Mouse (Mus musculus): ENCODE results near the gene Ppp1r32. TPM values are rescaled to one million over a fixed set of nuclear protein-coding genes. Genes with fewer than 3 reads are reported as not detected.

Ppp1r32 gene
- polyA plus RNA-seq (2011; ENCODE audit: insufficient read length, low read depth, missing spikeins): not detected in 2 replicates

GRCm38 (mm10) chr19:10482703-10483102, at the start of gene Ppp1r32:
TSS of gene Ppp1r32 (minus strand) at chr19:10482928.
- Histone ChIP-seq H3K4me3 (ENCODE audit: insufficient read depth, low read length) (no peak within 1 kb of the TSS), H3K4me1 (ENCODE audit: control insufficient read depth, insufficient read depth, low read length) (no peaks in the 10 kb centered on the region), H3K27ac (ENCODE audit: insufficient read depth, low read length) (no peak within 1 kb of the TSS)
- TF ChIP-seq POLR2A (IDR thresholded peaks at IDR 0.05; ENCODE audit: low read depth, low read length): no peak
- no peak for TF ChIP-seq CTCF (IDR thresholded peaks at IDR 0.05; ENCODE audit: borderline replicate concordance, insufficient read depth, low read length)

- no peak for TF ChIP-seq CTCF (IDR thresholded peaks at IDR 0.05; ENCODE audit: borderline replicate concordance, insufficient read depth, low read length)
- no peak for TF ChIP-seq POLR2A (IDR thresholded peaks at IDR 0.05; ENCODE audit: low read depth, low read length)
- H3K27ac ChIP-seq (ENCODE audit: insufficient read depth, low read length): no peak overlapping the region
- H3K4me3 ChIP-seq (ENCODE audit: insufficient read depth, low read length): no peak overlapping the region
- peaks cover 4% of the 10 kb centered on the region; the same call in 1 of the 2 replicates for H3K4me1 ChIP-seq (ENCODE audit: control insufficient read depth, insufficient read depth, low read length)
Observed at GRCm38 (mm10) chr19:10530082-10530481, 47.4 kb upstream of the Ppp1r32 start.

- no peak for TF ChIP-seq POLR2A (IDR thresholded peaks at IDR 0.05; ENCODE audit: low read depth, low read length)
- no peak for TF ChIP-seq CTCF (IDR thresholded peaks at IDR 0.05; ENCODE audit: borderline replicate concordance, insufficient read depth, low read length)
- peak within 1 kb of the TSS; percentile 92 for H3K4me3 ChIP-seq (ENCODE audit: insufficient read depth, low read length)
- peak within 1 kb of the TSS; percentile 99 for H3K27ac ChIP-seq (ENCODE audit: insufficient read depth, low read length)
- peaks cover 7% of the 10 kb centered on the region for H3K4me1 ChIP-seq (ENCODE audit: control insufficient read depth, insufficient read depth, low read length)
Observed at GRCm38 (mm10) chr19:10525910-10526309, 43.2 kb upstream of the Ppp1r32 start, which contains the start of gene Sdhaf2. TSS of gene Sdhaf2 (minus strand) at chr19:10526142.

GRCm38 (mm10) chr19:10525106-10525901, 42.6 kb upstream of the Ppp1r32 start, which contains the start of gene Cpsf7:
TSS of gene Cpsf7 (plus strand) at chr19:10525266.
- Histone ChIP-seq H3K4me3 (ENCODE audit: insufficient read depth, low read length) (peak within 1 kb of the TSS; percentile 92), H3K4me1 (ENCODE audit: control insufficient read depth, insufficient read depth, low read length) (peaks cover 7% of the 10 kb centered on the region), H3K27ac (ENCODE audit: insufficient read depth, low read length) (peak within 1 kb of the TSS; percentile 99)
- no peak for TF ChIP-seq POLR2A (IDR thresholded peaks at IDR 0.05; ENCODE audit: low read depth, low read length)
- no peak for TF ChIP-seq CTCF (IDR thresholded peaks at IDR 0.05; ENCODE audit: borderline replicate concordance, insufficient read depth, low read length)

GRCm38 (mm10) chr19:10524784-10525105, 42.0 kb upstream of the Ppp1r32 start:
- TF ChIP-seq POLR2A (IDR thresholded peaks at IDR 0.05; ENCODE audit: low read depth, low read length): peak; percentile 79
- no peak for TF ChIP-seq CTCF (IDR thresholded peaks at IDR 0.05; ENCODE audit: borderline replicate concordance, insufficient read depth, low read length)
- H3K27ac ChIP-seq (ENCODE audit: insufficient read depth, low read length): peak overlapping the region; percentile 54
- H3K4me1 ChIP-seq (ENCODE audit: control insufficient read depth, insufficient read depth, low read length): peaks cover 7% of the 10 kb centered on the region
- peak overlapping the region; percentile 92 for H3K4me3 ChIP-seq (ENCODE audit: insufficient read depth, low read length)

GRCm38 (mm10) chr19:10523483-10524080, 40.9 kb upstream of the Ppp1r32 start:
- no peak for TF ChIP-seq POLR2A (IDR thresholded peaks at IDR 0.05; ENCODE audit: low read depth, low read length)
- TF ChIP-seq CTCF (IDR thresholded peaks at IDR 0.05; ENCODE audit: borderline replicate concordance, insufficient read depth, low read length): no peak
- H3K4me1 ChIP-seq (ENCODE audit: control insufficient read depth, insufficient read depth, low read length): peaks cover 7% of the 10 kb centered on the region
- H3K4me3 ChIP-seq (ENCODE audit: insufficient read depth, low read length): peak overlapping the region; percentile 29; the same call in 1 of the 2 replicates
- H3K27ac ChIP-seq (ENCODE audit: insufficient read depth, low read length): no peak overlapping the region

GRCm38 (mm10) chr19:10521926-10522325, 39.2 kb upstream of the Ppp1r32 start:
- H3K4me3 ChIP-seq (ENCODE audit: insufficient read depth, low read length): no peak overlapping the region
- no peak overlapping the region for H3K27ac ChIP-seq (ENCODE audit: insufficient read depth, low read length)
- TF ChIP-seq POLR2A (IDR thresholded peaks at IDR 0.05; ENCODE audit: low read depth, low read length) (no peak), CTCF (IDR thresholded peaks at IDR 0.05; ENCODE audit: borderline replicate concordance, insufficient read depth, low read length) (no peak)
- H3K4me1 ChIP-seq (ENCODE audit: control insufficient read depth, insufficient read depth, low read length): peaks cover 7% of the 10 kb centered on the region

- peaks cover 4% of the 10 kb centered on the region; the same call in 1 of the 2 replicates for H3K4me1 ChIP-seq (ENCODE audit: control insufficient read depth, insufficient read depth, low read length)
- H3K4me3 ChIP-seq (ENCODE audit: insufficient read depth, low read length): no peak overlapping the region
- no peak overlapping the region; the same call in 1 of the 2 replicates for H3K27ac ChIP-seq (ENCODE audit: insufficient read depth, low read length)
- TF ChIP-seq CTCF (IDR thresholded peaks at IDR 0.05; ENCODE audit: borderline replicate concordance, insufficient read depth, low read length) (no peak), POLR2A (IDR thresholded peaks at IDR 0.05; ENCODE audit: low read depth, low read length) (no peak)
Observed at GRCm38 (mm10) chr19:10520355-10520754, 37.6 kb upstream of the Ppp1r32 start.

GRCm38 (mm10) chr19:10510759-10511330, 28.1 kb upstream of the Ppp1r32 start:
- TF ChIP-seq POLR2A (IDR thresholded peaks at IDR 0.05; ENCODE audit: low read depth, low read length): no peak
- TF ChIP-seq CTCF (IDR thresholded peaks at IDR 0.05; ENCODE audit: borderline replicate concordance, insufficient read depth, low read length): no peak
- Histone ChIP-seq H3K4me1 (ENCODE audit: control insufficient read depth, insufficient read depth, low read length) (peaks cover 3% of the 10 kb centered on the region; the same call in 1 of the 2 replicates), H3K4me3 (ENCODE audit: insufficient read depth, low read length) (no peak overlapping the region), H3K27ac (ENCODE audit: insufficient read depth, low read length) (peak overlapping the region; percentile 50; the same call in 1 of the 2 replicates)
